Mouse (Mus musculus) left cerebral cortex, adult 9 months (tissue): ENCODE measurements at regions not wholly inside any gene's neighbourhood (a gene's known extent, or its start where the extent isn't known, plus 50 kb on each side); places are given as distances from the start of the nearest gene placed in this dataset.

Source experiments
- DNase-seq, 2 experiments: peaks; one replicate each; pipeline ENCODE4 v3.0.0; 2022; ENCODE audit warnings: low spot score in 2 of 2

DNA sequence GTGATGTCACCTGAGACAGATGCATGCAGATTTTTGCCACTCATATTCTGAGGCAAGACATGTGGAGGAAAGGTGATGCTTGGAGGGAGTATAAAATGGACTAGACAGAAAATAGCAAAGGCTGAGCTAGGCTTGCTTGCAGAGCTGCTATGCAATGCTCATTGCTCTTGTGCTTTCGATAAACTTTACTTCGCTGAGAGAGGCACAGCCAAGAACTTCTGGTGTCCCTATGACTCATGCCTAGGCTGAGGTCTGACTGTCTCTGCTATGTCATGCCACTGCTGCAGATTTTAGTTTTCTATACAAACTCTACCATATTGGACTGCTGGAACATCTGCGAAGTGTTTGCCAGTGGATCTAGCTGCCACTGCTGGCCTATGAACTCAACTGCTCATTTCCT, 687.5 kb upstream of the Pou3f3 start:
- no peak for DNase-seq

DNA sequence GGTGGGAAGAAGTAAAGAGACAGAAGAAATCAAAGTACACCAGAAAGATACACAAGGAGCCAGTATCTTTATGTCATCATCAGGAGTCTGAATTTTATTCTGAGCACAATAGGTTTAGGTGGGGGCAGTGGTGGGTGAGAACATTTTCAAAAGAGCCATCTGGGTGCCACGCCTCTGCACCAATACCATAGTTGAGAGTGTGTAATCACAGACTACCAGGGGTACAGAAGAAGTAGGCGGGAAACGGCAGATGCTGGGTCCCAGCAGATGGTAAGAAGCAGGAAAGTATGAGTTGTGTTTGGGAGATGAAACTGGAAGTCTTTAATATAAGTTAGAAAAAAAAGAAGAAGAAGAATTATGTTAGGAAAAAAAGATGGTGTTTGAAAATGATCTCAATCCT, 682.7 kb upstream of the Pou3f3 start:
- peak; percentile 75 to 88 for DNase-seq

DNA sequence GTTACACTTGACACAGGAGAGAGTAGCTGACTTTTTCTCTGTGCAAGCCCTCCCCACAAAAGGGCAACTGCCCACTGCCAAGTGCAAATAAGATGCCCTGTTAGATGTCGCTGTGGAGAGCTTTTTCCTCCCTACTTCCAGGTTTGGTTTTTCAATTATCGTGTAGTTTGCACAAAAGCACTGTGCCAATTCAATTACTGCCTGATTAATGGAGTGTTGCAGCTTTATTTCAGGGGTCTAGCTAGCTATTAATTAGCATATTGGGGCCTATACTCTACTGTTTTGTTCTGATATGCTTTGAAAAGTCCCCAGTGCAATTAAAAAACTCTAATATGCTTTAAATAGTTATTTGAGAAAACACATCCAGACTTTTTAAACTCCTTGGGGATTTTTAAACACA, 676.6 kb upstream of the Pou3f3 start:
- no peak for DNase-seq

DNA sequence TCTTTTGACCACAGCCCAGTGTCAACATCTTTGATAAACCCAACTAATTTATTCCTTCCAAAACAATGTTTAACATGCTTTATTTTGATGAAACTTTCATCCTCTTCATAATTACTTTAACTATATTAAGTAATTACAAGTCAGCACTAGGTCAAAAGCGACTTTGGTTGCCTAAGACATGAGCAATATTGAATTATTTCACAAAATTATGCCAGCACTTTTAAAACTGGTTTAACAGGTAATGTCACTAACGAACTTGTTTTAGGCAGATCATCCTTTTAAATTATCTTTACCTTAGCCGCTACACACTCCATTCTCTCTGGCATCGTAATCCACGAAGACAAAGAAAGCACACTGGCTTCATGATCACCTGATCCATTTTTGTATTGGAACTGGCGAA, 669.8 kb upstream of the Pou3f3 start:
- no peak for DNase-seq

DNA sequence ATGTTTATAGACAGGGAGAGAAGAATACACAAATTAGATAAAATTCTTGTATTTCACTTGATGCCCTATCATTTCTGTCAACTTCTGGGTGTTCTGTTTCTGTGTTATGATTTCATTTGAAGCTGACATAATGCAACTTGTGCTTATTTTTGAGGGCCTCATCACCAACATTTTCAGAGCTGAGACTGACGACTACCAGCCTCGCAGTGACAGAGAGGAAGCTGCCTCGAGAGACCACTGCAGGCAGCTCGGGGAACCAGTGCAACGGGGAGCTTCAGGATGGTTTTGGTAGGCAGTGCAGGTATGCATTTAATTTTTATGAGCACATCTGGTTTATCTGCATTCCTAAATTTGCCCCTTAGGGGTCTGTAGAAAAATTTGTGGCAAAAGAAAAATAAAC, 669.1 kb upstream of the Pou3f3 start:
- DNase-seq: no peak

DNA sequence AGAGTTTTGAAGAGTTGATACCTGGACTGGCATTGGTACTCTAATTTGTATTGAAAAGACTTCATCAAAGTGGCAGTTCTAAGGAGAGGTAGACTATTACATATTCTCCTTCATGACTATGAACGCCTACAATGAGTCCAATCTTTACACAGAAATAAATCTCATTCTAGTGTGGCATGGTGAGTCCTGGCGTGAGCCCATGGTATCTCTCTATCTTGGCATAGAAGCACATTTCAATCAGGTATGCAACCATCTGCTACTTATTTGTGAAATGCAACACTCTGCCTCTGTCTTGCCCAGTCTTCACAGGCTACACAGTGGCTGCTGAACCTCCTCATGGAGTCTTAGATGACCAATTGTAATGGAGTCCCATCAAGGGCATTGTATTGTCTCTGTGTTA, 661.8 kb upstream of the Pou3f3 start:
- DNase-seq: no peak

DNA sequence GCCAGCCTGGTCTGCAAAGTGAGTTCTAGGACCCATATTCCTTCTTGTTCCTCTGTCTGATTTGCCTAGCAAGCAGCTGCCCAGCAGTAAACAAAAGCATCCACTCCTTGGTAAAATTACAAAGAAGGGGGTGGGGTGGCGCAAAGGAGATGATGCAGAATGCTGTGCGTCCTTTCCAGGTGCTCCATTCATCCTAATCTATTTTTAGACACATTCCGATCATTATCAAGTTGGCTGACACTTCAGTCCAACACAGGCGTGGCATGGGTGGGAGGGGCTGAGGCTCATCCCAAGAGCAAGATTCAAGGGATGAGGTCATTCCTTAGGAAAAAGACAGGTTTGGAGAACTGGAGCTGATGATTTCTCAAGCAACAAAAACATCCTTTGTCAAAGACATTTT, 660.2 kb upstream of the Pou3f3 start:
- DNase-seq: no peak

DNA sequence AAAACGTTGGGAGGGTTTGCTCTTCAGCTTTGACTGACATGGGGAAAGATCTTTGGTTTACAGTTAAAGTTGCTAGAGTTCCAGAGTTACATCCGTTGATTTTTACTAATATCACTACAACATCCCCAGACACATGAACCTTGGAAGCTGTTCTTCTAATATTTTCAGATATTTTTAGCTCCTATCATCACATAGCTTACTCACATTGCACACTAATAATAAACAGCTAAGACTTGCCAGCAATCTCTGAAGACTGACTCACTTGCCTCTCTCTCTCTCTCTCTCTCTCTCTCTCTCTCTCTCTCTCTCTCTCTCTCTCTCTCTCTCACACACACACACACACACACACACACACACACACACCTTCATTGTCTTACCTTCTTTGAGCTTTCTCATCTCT, 654.0 kb upstream of the Pou3f3 start:
- DNase-seq: no peak

DNA sequence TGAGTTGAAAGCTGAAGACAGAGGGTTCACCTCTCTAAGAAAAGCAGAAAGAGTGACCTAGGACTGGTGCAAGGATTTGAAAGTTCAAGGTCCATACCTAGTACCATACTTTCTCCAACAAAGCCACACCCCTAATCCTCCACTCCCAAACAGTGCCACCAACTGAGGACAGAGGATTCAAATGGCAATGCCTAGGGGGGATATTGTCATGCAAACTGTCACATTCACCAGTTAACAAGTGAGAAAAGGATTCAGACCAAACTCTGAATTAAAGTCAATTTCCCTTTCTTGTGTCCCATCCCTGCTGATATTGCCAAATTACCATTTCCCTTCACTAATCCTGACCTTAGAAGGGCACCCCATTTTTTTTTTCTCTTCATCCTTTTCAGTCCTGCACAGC, 637.1 kb upstream of the Pou3f3 start:
- DNase-seq: no peak

DNA sequence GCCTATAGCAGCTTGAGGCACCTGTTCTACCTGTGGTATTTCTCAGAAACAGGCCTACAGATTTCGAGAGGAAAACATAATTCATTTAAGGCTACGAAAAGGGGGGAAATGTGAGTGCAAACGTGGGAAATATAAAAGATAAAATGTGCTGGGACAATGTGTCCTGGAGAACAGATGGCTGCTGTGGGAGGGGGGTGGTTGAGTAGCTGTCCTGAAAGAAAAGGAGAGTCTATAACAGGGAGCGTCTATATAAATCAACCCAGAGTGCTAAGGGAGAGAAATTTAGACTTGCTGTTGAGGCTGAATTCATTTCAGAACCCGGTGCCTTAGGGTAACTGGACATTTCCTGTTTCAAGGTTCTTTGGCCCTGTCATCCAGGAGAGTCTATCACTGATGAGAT, 625.5 kb upstream of the Pou3f3 start:
- DNase-seq: peak; percentile 14 to 66

DNA sequence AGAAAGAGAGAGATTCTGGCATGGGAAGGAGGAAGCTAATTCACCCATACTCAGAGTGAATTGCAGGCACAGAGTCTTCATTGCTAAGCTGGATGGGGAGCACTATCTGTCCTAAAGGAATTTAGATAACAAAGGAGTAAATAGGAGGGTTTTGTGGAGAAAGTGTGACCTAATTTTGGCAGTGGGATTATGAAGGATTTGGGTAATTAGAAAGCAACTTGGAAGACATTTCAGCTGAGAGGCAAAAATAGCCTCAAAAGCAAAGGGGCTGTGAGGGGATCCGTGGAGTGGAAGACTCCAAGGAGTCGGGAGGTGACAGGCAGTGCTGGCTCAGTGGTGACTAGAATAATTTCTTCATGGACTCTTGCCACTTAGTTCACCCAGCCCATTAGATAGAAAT, 599.5 kb upstream of the Pou3f3 start:
- DNase-seq: no peak

DNA sequence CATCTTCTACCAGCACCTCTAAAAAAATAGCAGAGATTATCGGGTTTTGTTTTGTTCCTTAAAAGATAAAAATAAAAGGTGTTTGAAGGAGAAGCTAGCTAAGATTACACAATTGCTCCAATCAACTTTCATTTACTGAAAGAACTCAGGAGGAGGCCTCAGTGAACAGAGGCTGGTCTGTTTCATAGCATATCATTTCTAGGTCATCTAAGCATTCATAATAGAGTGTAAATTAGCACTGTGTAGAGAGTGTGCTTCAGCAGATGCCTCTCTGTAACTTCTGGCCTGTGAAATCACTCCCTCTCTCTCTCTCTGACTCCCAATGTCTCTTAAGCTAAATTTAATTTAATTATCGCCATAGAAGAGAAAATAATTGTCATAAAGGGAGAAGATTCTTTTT, 597.0 kb upstream of the Pou3f3 start:
- no peak for DNase-seq

DNA sequence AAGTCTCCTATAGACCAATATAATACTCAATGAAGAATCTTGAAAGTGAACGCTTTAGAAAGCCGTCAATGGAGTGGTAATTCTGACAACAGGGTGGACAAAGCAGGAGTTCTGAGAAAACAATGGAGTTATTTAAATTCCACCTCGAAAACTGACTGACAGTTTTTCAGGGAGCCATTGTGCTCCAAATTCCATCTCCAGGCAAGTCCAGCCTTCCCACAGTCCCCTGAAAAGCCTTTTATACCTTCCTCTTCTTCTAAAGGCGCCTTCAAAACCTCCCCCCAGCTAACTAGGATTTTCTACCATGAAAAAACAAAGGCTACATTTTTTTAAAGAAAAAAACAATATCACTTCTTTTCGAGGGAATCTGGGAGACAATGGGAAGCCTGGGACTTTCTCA, 588.0 kb upstream of the Pou3f3 start:
- DNase-seq: no peak

DNA sequence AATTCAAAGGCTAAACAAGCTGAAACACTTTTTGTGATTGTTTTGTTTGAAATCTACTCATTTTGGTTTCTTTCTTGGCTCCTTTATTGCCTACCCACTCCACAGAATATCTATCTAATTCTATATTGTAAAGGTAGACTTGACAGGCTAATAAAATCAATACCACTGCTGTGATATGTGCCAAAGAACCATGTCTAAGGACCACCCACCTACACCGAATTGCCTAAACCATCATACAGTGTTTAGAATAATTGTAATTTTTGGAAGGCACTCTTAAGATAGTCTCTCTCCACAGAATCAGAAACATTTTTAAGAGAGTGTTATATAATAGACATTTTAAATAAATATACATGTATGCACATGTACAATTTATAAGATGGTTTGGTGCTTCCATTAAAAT, 587.6 kb upstream of the Pou3f3 start:
- no peak for DNase-seq

DNA sequence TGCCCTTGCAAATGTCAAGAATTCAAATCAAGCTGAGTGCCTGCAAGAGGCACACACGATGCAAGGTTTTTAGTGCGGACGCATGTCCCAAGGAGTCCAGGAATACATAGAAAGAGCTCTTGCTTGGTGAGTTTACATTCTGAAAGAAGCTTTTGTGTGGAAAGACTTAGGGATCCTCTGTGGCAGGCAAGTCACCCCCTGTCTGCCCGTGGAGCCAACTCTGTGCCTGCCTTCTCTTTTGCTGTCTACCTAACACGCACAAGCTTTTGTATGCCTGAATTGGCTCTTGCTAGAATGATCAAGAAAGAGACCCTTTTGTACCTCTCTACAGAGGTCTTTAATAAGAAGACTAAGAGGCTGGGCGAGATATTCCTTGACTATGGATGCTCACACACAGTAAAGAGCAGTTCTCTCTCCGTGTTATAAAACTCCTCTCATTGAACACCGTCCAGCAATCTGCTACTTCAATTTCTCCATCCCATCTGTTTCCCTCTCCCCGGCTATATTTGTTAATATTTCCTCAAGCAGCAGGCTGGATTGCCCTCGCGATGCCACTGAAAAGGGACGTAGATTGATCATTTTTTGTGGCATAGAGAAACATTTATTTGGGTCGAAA, 543.3 kb upstream of the Pou3f3 start:
- DNase-seq: peak in 1 of 2 experiments; percentile 5

DNA sequence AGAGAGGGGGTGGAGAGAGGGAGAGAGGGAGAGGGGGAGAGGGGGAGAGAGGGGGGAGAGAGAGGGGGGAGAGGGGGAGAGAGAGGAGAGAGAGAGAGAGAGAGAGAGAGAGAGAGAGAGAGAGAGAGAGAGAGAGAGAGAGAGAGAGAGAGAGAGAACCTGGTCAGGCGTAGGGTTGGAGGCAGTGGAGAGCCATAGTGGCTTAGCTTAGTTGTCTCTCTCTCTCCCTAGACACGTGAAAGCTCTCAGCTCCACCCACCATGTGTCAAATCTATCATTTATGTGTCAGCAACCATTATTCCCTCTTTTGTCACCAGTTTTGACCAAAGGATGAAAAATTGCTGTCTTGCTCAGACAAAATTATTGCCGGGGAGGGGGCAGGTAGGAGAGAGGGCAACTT, 542.7 kb upstream of the Pou3f3 start:
- DNase-seq: no peak

DNA sequence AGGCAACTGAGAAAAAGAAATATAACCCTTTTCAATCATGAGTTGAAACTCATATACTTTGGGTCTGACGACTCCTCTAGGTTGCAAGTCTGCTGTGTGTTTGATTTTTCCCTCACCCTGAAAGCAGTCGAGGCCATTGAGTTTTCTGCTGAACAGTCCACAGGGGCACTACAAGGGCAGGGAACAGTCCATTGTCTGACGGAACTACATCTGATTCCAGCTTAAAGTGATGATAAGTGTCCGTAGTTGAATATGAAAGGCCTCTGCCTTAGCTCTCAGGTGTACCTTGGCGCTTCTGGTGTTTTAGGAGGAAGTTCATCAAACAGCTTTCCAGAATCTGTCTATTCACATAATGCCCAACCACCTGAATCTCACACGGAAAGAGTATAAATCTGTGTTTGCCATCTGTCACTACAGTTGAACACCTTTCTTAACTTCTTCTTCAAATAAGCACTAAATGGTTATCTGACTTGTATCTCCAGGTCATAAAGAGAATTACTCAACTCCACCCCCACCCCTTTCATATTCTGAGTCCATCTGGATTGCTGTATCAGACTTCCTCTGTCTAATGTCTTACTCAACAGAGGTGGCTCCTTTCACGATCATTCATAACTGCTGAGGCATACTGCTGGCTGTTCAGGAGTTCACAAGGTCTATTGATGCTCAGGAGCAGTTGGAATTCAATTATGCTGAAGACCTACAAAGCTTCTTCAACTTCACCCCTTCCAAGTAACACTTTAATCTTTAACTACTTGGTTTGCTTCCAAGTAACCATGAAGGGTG, 527.6 kb upstream of the Pou3f3 start:
- DNase-seq: no peak

DNA sequence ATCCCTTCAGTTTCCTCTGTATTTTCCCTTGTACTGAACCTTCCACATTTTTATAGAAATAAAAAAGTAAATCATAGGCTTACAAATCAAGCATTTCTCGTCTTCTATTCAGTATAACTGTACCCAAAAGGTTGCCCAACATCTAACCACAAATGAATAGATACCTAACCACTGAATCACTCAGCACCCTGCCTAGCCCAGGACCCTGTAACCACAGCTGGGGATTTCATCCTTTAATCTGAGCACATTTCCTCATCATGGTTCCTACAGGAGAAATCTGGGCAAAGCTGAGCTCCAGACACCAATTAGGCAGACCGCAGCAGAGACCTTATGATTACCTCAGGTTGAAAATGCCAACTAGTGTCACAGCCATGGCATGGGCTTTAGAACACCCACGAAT, 526.1 kb upstream of the Pou3f3 start:
- no peak for DNase-seq

DNA sequence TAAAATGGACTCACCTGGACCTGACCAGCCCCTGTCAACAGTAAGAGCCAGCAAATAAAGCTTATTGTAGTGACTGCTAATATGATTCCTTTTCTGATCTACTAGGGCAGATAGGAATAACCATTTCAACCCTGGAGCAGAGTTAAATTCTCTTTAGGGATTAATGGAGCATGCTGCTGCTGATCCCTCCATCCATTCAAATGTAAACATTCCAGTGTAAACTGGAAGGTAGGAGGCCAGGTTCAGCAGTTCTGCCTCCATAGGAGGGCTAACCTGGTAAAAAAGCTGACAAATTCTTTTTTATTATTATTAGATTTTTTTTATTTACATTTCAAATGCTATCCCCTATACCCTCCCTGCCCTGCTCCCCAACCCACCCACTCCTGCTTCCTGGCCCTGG, 509.3 kb upstream of the Pou3f3 start:
- DNase-seq: no peak

DNA sequence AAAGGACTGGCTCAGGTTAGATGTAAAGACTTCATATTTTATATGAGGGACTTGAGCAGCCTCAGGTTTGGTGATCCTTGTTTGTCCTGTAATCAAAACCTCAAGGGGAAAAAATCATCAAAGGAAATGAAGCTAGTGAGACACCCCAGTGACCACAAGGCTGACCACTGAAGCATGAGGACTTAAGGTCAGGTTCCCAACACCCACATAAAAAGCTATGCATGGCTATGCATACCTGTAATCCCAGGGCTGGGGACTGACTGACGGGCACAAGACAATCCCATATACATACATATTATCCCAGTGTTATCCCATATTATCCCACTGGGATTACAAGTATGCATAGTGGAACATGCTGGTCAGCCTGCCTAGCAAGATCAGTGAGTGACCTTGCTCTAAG, 467.5 kb upstream of the Pou3f3 start:
- no peak for DNase-seq

DNA sequence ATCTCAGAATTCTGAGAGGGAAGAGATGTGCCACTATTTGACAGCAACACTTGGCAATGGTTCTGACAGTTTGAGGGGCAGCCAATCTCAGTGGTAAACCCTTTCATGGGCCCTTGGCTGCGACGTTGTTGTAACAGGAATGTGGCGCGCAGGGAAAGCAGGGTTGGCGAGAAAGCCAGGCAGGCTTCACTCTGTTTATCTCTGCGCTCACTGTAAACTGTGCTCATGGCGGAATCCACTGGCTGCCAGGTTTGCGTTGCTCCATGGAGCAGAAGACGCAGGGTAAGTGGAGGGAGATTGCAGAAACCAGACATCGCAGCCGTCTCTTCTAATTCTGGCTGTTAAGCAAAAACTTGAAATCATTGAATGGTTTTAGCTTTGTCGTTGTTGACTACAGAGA, 465.9 kb upstream of the Pou3f3 start:
- DNase-seq: peak in 1 of 2 experiments; percentile 14

DNA sequence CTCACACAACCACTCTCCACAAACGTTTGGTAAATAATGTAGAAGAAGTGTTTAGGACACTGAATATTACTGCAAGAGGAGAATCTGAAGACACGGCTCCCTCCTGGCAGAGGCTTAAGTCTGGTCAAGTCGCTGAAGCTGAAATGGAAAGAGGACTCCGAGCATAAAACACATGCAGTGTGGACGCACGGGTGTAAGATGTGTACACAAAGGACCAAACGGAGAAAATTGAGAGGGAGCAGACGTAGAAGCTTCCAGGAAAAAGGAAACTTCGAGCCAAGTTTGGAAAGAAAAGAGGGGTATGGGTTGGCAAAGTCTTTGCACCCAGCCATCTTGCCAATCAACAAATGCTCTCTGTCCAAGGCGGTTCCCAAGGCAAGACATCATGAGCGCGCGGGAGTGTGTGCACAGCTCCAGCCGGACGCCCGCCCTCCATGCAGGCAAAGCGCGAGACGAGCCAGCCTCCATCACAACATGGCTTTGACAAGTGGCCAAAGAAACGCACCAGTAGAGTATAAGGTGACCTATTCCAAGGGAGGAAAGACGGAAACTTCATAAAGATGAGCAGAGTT, 465.0 kb upstream of the Pou3f3 start:
- peak in 1 of 2 experiments; percentile 19 for DNase-seq

DNA sequence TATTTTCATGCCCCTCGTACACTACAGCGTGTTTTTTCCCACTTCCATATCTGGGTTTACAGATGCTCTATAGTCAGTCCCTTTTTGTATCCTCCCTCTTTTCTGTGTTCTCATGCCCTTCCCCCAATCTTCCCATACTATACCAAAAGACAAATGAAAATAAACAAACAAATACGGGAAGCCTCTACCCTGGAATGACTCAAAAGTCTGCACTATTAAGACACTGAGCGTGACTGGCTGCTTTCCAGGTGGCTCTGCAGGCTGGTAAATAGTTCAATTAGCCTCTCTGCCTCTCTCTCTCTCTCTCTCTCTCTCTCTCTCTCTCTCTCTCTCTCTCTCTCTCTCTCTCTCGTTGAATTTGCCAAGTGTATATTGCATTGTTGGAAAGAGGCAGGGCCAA, 464.5 kb upstream of the Pou3f3 start:
- DNase-seq: no peak
